Mouse (Mus musculus) gastrocnemius, adult 2 months (tissue): ENCODE data around the gene Zscan12. TPM values are rescaled to one million over a fixed set of nuclear protein-coding genes. Genes with fewer than 3 reads are reported as not detected.

ENCODE experiments used
- DNase-seq: peaks from one replicate; pipeline ENCODE4 v3.0.0; 2022
- H3K27ac ChIP-seq: fragments of 200-600 bp; 2 replicates; pipeline ENCODE4 v1.8.1; 2022; ENCODE audit warnings: mild to moderate bottlenecking
- H3K4me3 ChIP-seq: fragments of 200-600 bp; 2 replicates; pipeline ENCODE4 v1.8.1; 2022; ENCODE audit warnings: mild to moderate bottlenecking, moderate library complexity
- CTCF ChIP-seq: fragments of 200-600 bp; IDR thresholded peaks from 2 replicates; pipeline ENCODE4 v1.8.1; 2022; ENCODE audit warnings: antibody characterized with exemption, mild to moderate bottlenecking, moderate library complexity
- intact Hi-C: fragments of 180-260 bp; cut with DNase I; formaldehyde crosslinking; loops from one replicate; pipeline ENCODE4 v1.15.1; 2025
- microRNA-seq: library from miRNA; unstranded; fragments of <30 nt; microRNA quantifications from one replicate; pipeline ENCODE4 v1.2.0, GENCODE M21; 2021
- total RNA-seq, 2 experiments: library from RNA; stranded (reverse); gene quantifications; 2 replicates each; pipeline ENCODE4 v1.2.3; 2021

The Zscan12 gene
- total RNA-seq, 2 experiments from 2014 or later, result 6.9 to 8.7 TPM

- peak overlapping the region; percentile 97 for H3K27ac ChIP-seq
- peak; percentile 90 for DNase-seq
- TF ChIP-seq CTCF, result no peak
- intact Hi-C loops, result loop anchor here (2.0 kb wide), 1 partner anchor 123 kb away; the partner anchor contains the start of gene Zkscan8
- peak overlapping the region; percentile 80 for H3K4me3 ChIP-seq
Observed at GRCm38 (mm10) chr13:21407969-21408804, 45.6 kb downstream of the Zscan12 start.

DNA sequence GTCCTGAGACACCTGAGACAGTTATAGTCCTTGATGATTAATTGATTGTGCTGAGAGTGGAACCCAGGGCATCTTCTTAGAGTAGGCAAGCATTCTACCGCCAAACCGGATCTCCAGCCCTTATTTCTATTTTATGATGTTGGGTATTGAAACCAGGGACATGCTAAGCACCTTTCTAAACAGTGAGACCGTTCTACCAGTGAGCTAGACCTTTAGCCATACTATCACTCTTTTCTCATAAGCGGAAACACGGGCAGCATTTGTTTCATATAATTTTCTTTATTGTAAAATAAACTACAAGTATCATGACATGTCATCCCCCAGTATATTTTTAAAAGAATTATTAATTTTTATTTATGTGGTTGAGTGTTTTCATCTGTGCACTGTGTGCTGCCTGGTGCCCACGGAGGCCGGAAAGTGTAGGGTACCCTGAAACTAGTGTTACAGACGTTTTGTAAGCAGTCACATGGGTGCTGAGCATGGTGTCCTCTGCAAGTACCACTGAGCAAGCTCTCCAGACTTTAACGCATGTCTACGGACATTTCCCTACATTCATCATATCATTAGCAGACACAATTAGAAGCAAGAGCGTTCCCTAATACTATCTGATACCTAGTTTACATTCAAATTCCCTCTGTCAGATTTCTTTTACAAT, 46.3 kb downstream of the Zscan12 start:
- no peak for TF ChIP-seq CTCF
- no peak for DNase-seq
- peak overlapping the region; percentile 80 for H3K4me3 ChIP-seq
- intact Hi-C loops, result loop anchor here (2.0 kb wide), 1 partner anchor 122 kb away; the partner anchor contains the start of gene Zkscan8
- peak overlapping the region; percentile 97 for H3K27ac ChIP-seq

DNA sequence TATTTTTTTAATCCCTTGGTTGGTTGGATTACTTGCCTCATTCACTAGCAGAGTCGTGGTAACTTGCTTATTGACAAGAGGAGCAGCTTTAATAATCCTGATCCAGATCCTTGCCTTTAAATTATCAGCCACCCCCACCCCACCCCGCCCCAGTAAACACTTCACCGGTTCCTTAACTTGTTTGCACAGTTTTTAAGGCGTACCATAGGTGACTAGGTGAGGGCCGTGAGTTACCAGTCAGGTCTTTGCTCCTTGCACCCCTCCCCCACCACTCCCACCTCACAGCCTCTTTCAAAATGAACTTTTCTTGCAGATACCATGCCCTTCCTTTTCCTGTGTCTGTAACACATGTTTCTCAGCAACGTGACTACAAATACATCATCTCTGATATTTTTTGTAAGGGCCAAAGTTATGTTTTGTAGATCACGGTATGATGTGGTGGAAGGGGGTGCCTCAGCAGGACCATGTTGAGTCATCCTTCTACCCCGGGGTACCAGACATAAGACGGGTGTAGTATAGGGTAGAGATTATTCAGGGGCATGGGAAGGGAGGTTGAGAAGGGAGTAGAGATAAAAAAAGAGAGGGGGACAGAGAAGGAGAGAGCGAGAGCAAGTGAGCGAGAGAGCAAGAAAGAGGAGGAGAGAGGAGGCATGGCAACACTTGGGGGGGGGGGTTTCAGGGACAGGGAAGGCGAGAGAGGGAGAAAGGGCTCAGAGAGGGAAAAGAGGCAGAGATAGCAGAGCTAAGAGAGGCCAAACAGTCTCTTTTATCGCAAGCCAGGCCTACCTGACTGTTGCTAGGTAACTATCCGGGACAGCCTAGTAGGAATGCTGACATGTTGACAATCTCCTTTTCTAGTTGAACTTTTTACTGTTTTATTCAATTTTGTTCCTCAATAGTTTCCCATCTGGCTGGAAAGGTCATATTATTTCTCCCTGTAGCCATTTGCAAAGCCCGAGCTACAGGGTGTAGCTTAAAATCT, 51.9 kb downstream of the Zscan12 start:
- Histone ChIP-seq H3K27ac (no peak overlapping the region), H3K4me3 (no peak overlapping the region)
- no peak for DNase-seq
- TF ChIP-seq CTCF, result no peak
- intact Hi-C loops, result no loop called here

DNA sequence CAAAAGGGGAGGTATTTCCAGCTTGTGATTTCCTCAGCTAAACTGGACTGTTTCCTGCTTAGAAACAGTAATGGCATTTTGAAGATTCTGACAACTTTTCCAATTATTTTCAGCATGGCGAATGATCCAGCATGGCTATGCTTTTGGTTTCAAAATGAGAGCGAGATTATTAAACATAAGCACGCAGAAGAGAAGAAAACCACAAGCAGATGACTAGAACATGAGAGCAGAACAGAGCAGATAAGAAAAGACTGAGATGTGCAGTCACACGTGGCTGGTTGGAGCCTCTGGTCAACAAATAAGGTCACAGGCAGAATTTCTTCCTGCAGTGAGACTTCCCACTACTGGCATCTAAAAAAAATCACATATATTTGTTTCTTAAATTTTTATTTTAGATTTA, 52.6 kb downstream of the Zscan12 start:
- no peak for DNase-seq
- intact Hi-C loops, result no loop called here
- TF ChIP-seq CTCF, result no peak
- Histone ChIP-seq H3K4me3 (no peak overlapping the region), H3K27ac (no peak overlapping the region)

- intact Hi-C loops, result no loop called here
- no peak overlapping the region for H3K27ac ChIP-seq
Observed at GRCm38 (mm10) chr13:21415750-21416149, 53.1 kb downstream of the Zscan12 start.

GRCm38 (mm10) chr13:21417298-21418010, 54.8 kb downstream of the Zscan12 start:
- intact Hi-C loops, result no loop called here
- Histone ChIP-seq H3K27ac (no peak overlapping the region), H3K4me3 (no peak overlapping the region)
- no peak for TF ChIP-seq CTCF
- no peak for DNase-seq

More at GRCm38 (mm10) chr13:21415750-21416149, 53.1 kb downstream of the Zscan12 start:
- H3K4me3 ChIP-seq, result no peak overlapping the region
- no peak for TF ChIP-seq CTCF
- DNase-seq, result no peak

- Histone ChIP-seq H3K27ac (no peak overlapping the region), H3K4me3 (no peak overlapping the region)
- intact Hi-C loops, result no loop called here
- no peak for TF ChIP-seq CTCF
- no peak for DNase-seq
Observed at GRCm38 (mm10) chr13:21418865-21419264, 56.2 kb downstream of the Zscan12 start.

Small RNAs within 50 kb of the gene (microRNA-seq; reads per million reads assigned to microRNA genes)
- gene Mir6942, result not detected

Other genes starting within 250 kb of the Zscan12 start
- not detected for gene Olfr263, start 233.2 kb upstream of the Zscan12 start, total RNA-seq
- gene Olfr1368, start 217.0 kb upstream of the Zscan12 start, total RNA-seq, result not detected
- gene Trim27, start 183.4 kb upstream of the Zscan12 start, total RNA-seq, result 10 to 100 TPM; 23.8 to 26.4 TPM
- not detected for gene Gpx5, start 70.1 kb upstream of the Zscan12 start, total RNA-seq
- gene Gpx6, start 50.7 kb upstream of the Zscan12 start, total RNA-seq, result not detected
- gene Olfr1367, start 15.9 kb upstream of the Zscan12 start, total RNA-seq, result not detected
- gene Zkscan3, start 39.9 kb downstream of the Zscan12 start, total RNA-seq, result 10 to 100 TPM; 16.2 to 20.6 TPM
- gene Pgbd1, start 78.2 kb downstream of the Zscan12 start, total RNA-seq, result under 1 TPM; 0.18 to 0.59 TPM
- 10 to 100 TPM; 13.6 to 14.5 TPM for gene Zscan26, start 90.9 kb downstream of the Zscan12 start, total RNA-seq
- gene Nkapl, start 105.7 kb downstream of the Zscan12 start, total RNA-seq, result under 1 TPM; 0.14 to 0.15 TPM
- under 1 TPM; 0.38 to 0.50 TPM for gene Zkscan4, start 116.1 kb downstream of the Zscan12 start, total RNA-seq
- not detected for gene Gm10065, start 116.6 kb downstream of the Zscan12 start, total RNA-seq
- gene AK157302, start 132.4 kb downstream of the Zscan12 start, total RNA-seq, result 10 to 100 TPM; 21.8 to 23.3 TPM
- gene Gm11273, start 138.6 kb downstream of the Zscan12 start, total RNA-seq, result 100 to 1,000 TPM; 119 to 160 TPM
- gene Zkscan8, start 168.3 kb downstream of the Zscan12 start, total RNA-seq, result 1 to 10 TPM; 4.7 to 6.1 TPM
- gene Olfr1366, start 180.0 kb downstream of the Zscan12 start, total RNA-seq, result not detected
- not detected for gene Olfr1535, start 197.1 kb downstream of the Zscan12 start, total RNA-seq
- gene Olfr1364, start 218.9 kb downstream of the Zscan12 start, total RNA-seq, result not detected